ENCODE assay signal across 8 mouse cellular contexts in genomic region chr17:23675564-23676281, GRCm38 (mm10). TPM values are rescaled to one million over a fixed set of nuclear protein-coding genes. Genes with fewer than 3 reads are reported as not detected.
DNase-seq lines count a peak whose midpoint lies in the region; TF ChIP-seq lines count a peak whose summit lies in the region.

No protein-coding gene starts in this region.

- H3K27ac ChIP-seq in layer of hippocampus, adult 2 months: peak overlapping the region; percentile 97; the same call in 1 of the 2 replicates
- no peak overlapping the region for H3K27ac ChIP-seq in limb, embryonic 10.5 days
- no peak overlapping the region; the same call in 1 of the 2 replicates for H3K27ac ChIP-seq in midbrain, embryonic 10.5 days (replicated peaks)

- peak overlapping the region; percentile 72 for H3K4me3 ChIP-seq in layer of hippocampus, adult 2 months
- peak overlapping the region; percentile 58 for H3K4me3 ChIP-seq in limb, embryonic 10.5 days
- H3K4me3 ChIP-seq in midbrain, embryonic 10.5 days: peak overlapping the region; percentile 67

- no peak for DNase-seq in layer of hippocampus, adult 2 months (ENCODE audit: low spot score in 2 of 2)
- DNase-seq in layer of hippocampus, postnatal 14 days (ENCODE audit: low spot score in 2 of 2): no peak
- peak; percentile 69 to 79 for DNase-seq in adrenal gland, adult 18-20 months (ENCODE audit: low spot score in 2 of 2)
- peak; percentile 94 for DNase-seq in fibroblast of lung, adult 2 months (ENCODE audit: low read depth)
- DNase-seq in heart, postnatal 14 days: peak; percentile 34 to 50
- DNase-seq in limb, embryonic 10.5 days (ENCODE audit: low spot score): peak; percentile 51
- peak; percentile 33 for DNase-seq in midbrain, embryonic 10.5 days (ENCODE audit: low spot score)
- no peak for DNase-seq in frontal cortex, postnatal 10 days (ENCODE audit: low spot score in 2 of 2)

- H3K9me3 ChIP-seq in limb, embryonic 10.5 days (replicated peaks): no peaks in the 10 kb centered on the region
- no peaks in the 10 kb centered on the region for H3K9me3 ChIP-seq in midbrain, embryonic 10.5 days (replicated peaks)

- peaks cover 60% of the 10 kb centered on the region for H3K27me3 ChIP-seq in limb, embryonic 10.5 days (ENCODE audit: low read depth, poor library complexity, severe bottlenecking)
- peaks cover 67% of the 10 kb centered on the region for H3K27me3 ChIP-seq in midbrain, embryonic 10.5 days (ENCODE audit: low read depth, poor library complexity, severe bottlenecking)

- intact Hi-C loops in heart, postnatal 14 days (cut with DNase I): loop anchor here (2.0 kb wide), 1 partner anchor 27 kb away; no protein-coding TSS in a partner anchor

- peaks cover 1% of the 10 kb centered on the region for H3K36me3 ChIP-seq in limb, embryonic 10.5 days
- H3K36me3 ChIP-seq in midbrain, embryonic 10.5 days: peaks cover 2% of the 10 kb centered on the region

- peaks cover 62% of the 10 kb centered on the region for H3K4me1 ChIP-seq in limb, embryonic 10.5 days
- H3K4me1 ChIP-seq in midbrain, embryonic 10.5 days: peaks cover 68% of the 10 kb centered on the region

- TF ChIP-seq CTCF in layer of hippocampus, adult 2 months (conservative IDR thresholded peaks at IDR 0.05): peak; percentile 40

- 9% methylated on average over 15 of the region's 15 CpGs for WGBS in limb, embryonic 10.5 days
- WGBS in midbrain, embryonic 10.5 days: 9% methylated on average over 15 of the region's 15 CpGs

RNA-seq across cellular contexts. Expression of gene Tnfrsf12a, which starts 1.5 kb away (rescaled TPM):
- 1 to 10 TPM; 5.5 to 6.3 TPM for total RNA-seq in layer of hippocampus, adult 2 months (2021)
- 10 to 100 TPM in 1 of 2 experiments, 1 to 10 TPM in 1; 9.5 to 10.1 TPM for total RNA-seq in layer of hippocampus, postnatal 14 days (2021)
- 100 to 1,000 TPM; 224 to 359 TPM for total RNA-seq in adrenal gland, adult 18-20 months (2021)
- total RNA-seq in heart, postnatal 14 days (2021): 10 to 100 TPM; 43.8 to 76.5 TPM
- polyA plus RNA-seq in limb, embryonic 10.5 days (2016; fragmentation: Nextera tagmentation; extraction: Ambion mirVana): 5.2 and 5.6 TPM in 2 replicates
- polyA plus RNA-seq in midbrain, embryonic 10.5 days (2016; fragmentation: Nextera tagmentation; extraction: Ambion mirVana): 3.2 and 3.8 TPM in 2 replicates

RNA-seq across cellular contexts. Expression of gene Thoc6, which starts 2.0 kb away (rescaled TPM):
- 1 to 10 TPM; 7.1 to 7.6 TPM for total RNA-seq in layer of hippocampus, adult 2 months (2021)
- total RNA-seq in layer of hippocampus, postnatal 14 days (2021): 10 to 100 TPM in 1 of 2 experiments, 1 to 10 TPM in 1; 9.5 to 12.2 TPM
- 10 to 100 TPM; 23.1 to 23.3 TPM for total RNA-seq in adrenal gland, adult 18-20 months (2021)
- 10 to 100 TPM; 13.5 to 15.9 TPM for total RNA-seq in heart, postnatal 14 days (2021)
- polyA plus RNA-seq in limb, embryonic 10.5 days (2016; fragmentation: Nextera tagmentation; extraction: Ambion mirVana): 70.4 and 71.1 TPM in 2 replicates
- 74.2 and 77.3 TPM in 2 replicates for polyA plus RNA-seq in midbrain, embryonic 10.5 days (2016; fragmentation: Nextera tagmentation; extraction: Ambion mirVana)

RNA-seq across cellular contexts. Expression of gene Hcfc1r1, which starts 2.3 kb away (rescaled TPM):
- total RNA-seq in layer of hippocampus, adult 2 months (2021): 100 to 1,000 TPM; 110 to 118 TPM
- 100 to 1,000 TPM; 127 to 131 TPM for total RNA-seq in layer of hippocampus, postnatal 14 days (2021)
- 100 to 1,000 TPM; 153 to 154 TPM for total RNA-seq in adrenal gland, adult 18-20 months (2021)
- total RNA-seq in heart, postnatal 14 days (2021): 100 to 1,000 TPM; 186 to 198 TPM
- 29.0 and 30.5 TPM in 2 replicates for polyA plus RNA-seq in limb, embryonic 10.5 days (2016; fragmentation: Nextera tagmentation; extraction: Ambion mirVana)
- polyA plus RNA-seq in midbrain, embryonic 10.5 days (2016; fragmentation: Nextera tagmentation; extraction: Ambion mirVana): 29.5 and 36.4 TPM in 2 replicates

RNA-seq across cellular contexts. Expression of gene Cldn6, which starts 3.3 kb away (rescaled TPM):
- not detected for total RNA-seq in layer of hippocampus, adult 2 months (2021)
- total RNA-seq in layer of hippocampus, postnatal 14 days (2021): not detected
- not detected for total RNA-seq in adrenal gland, adult 18-20 months (2021)
- total RNA-seq in heart, postnatal 14 days (2021): not detected
- 32.7 and 42.1 TPM in 2 replicates for polyA plus RNA-seq in limb, embryonic 10.5 days (2016; fragmentation: Nextera tagmentation; extraction: Ambion mirVana)
- 3.5 and 10.1 TPM in 2 replicates for polyA plus RNA-seq in midbrain, embryonic 10.5 days (2016; fragmentation: Nextera tagmentation; extraction: Ambion mirVana)

RNA-seq across cellular contexts. Expression of gene Cldn9, which starts 8.1 kb away (rescaled TPM):
- total RNA-seq in layer of hippocampus, adult 2 months (2021): under 1 TPM in 1 of 2 experiments, not detected in 1; 0.25 TPM
- total RNA-seq in layer of hippocampus, postnatal 14 days (2021): 1 to 10 TPM in 1 of 2 experiments, under 1 TPM in 1; 0.69 to 1.1 TPM
- total RNA-seq in adrenal gland, adult 18-20 months (2021): not detected
- total RNA-seq in heart, postnatal 14 days (2021): not detected
- 1.9 and 4.6 TPM in 2 replicates for polyA plus RNA-seq in limb, embryonic 10.5 days (2016; fragmentation: Nextera tagmentation; extraction: Ambion mirVana)
- polyA plus RNA-seq in midbrain, embryonic 10.5 days (2016; fragmentation: Nextera tagmentation; extraction: Ambion mirVana): 1.5 and 3.1 TPM in 2 replicates

Comparison
In these comparisons a context has a peak if more than half of its experiments do, and no peak if none do; other contexts are left out.
1. DNase-seq: peak in adrenal gland, adult 18-20 months (2 of 2), fibroblast of lung, adult 2 months (single experiment), heart, postnatal 14 days (2 of 2), limb, embryonic 10.5 days (single experiment) and midbrain, embryonic 10.5 days (single experiment); none in layer of hippocampus, adult 2 months (0 of 2), layer of hippocampus, postnatal 14 days (0 of 2) and frontal cortex, postnatal 10 days (0 of 2).
2. RNA of gene Tnfrsf12a, which starts 1.5 kb away (total RNA-seq): 224 to 359 TPM in adrenal gland, adult 18-20 months and 43.8 to 76.5 TPM in heart, postnatal 14 days; 9.5 to 10.1 TPM in layer of hippocampus, postnatal 14 days and 5.5 to 6.3 TPM in layer of hippocampus, adult 2 months; every median in the first group is over 4 times any median in the second.
3. Peak in every context shown above with its lines, with median percentiles within 50 percentile points of each other: H3K4me3 ChIP-seq.